Mouse (Mus musculus) bone marrow, adult 2 months (tissue): ENCODE data around the gene Mrpl33.

ENCODE experiments used
- CTCF ChIP-seq: fragments of 200-500 bp; IDR thresholded peaks from 2 replicates; pipeline ENCODE4 v1.5.1; 2011; ENCODE audit warnings: low read length, control low read depth; ENCODE audit not compliant: control insufficient read depth, insufficient read depth
- POLR2A ChIP-seq: fragments of 200-500 bp; IDR thresholded peaks from 2 replicates; pipeline ENCODE4 v1.6.1; 2011; ENCODE audit warnings: low read depth, mild to moderate bottlenecking, control low read depth, low read length, borderline replicate concordance; ENCODE audit not compliant: control insufficient read depth

GRCm38 (mm10) chr5:31611186-31611585 is 14.5 kb downstream of the Mrpl33 start:
- TF ChIP-seq CTCF (no peak), POLR2A (no peak)
